Mouse (Mus musculus): ENCODE results near the gene Rpl3.

DNA sequence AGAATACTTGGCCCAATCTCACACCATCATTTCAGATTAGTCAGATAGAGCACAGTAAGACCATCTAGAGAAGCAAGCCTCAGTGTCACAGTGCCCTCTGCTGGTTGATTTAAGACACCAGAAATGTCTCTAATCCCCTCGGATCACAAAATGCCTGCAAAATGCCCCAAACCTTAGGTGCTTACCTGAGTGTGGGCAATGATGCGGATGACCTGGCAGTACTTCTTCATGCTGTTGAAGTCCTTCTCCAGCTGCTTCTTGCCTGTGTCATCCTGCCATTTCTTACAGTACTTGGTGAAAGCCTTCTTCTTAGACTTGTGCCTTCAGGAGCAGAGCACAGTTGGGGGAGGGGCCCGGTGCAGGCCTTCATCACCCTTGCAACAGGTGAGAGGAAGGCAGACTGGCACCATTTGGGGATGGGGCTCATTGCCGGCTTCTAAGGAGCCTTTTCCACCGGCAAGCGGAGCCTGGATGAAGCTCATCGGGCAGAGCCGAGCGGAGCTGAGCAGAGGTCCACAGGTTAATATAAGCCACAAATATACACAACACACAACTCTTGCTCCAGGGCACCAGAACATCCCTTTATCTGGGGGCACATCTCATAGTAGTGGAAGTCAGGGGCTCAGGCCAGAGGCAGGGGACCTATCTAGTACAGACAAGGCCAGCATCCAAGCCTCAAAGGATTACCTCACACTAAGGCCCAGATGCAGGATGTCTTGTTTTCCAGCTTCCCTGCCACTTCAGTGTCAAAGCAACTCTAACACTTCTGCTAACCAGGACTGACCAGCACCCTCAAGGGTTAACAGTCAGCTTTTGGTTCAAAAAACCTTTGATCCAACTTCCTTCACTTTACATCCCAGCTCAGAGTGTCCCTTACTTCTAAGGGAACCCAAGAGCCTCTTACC lies 10.7 kb downstream of the Rpl3 start:
- TF ChIP-seq CTCF (IDR thresholded peaks at IDR 0.05; ENCODE audit: extremely low read depth, insufficient read depth, low read length), result peak; percentile 64; the same call in 1 of the 2 replicates
- no peak for TF ChIP-seq POLR2A (IDR thresholded peaks at IDR 0.05; ENCODE audit: extremely low read depth, insufficient read depth, low read length)
